Mouse (Mus musculus): ENCODE measurements at regions not wholly inside any gene's neighbourhood (a gene's known extent, or its start where the extent isn't known, plus 50 kb on each side); places are given as distances from the start of the nearest gene placed in this dataset.

DNA sequence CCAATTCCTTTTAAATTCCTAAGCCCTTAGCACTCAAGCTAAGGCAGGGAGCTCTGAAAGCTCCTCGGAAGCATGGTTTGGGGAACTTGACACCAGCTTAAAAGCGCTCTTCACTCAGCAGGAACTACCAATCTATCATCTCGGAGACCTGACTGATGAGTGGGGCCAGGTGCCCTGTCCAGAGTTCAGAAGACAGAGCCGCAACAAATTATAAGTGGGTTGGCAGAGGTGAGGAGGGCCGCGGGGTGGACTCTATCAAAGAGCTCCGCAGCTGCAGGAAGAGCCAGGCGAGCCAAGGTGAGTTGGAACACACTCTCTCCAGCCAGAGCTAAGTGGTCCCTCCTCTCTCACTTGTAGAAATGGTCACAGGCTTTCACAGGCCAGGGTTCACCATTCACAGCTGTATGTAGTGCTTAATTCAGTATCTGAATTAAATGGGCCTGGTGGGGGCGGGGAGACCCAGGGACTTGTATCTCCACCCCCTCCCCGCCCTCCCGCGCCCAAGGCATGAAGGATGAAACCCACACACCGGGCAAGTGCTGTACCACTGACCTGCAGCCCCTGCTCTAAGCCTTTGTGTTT is 180.8 kb downstream of the Stim2 start:
- intact Hi-C loops (cut with DNase I) = no loop called here
- DNase-seq (ENCODE audit: low spot score in 2 of 2) = no peak

DNA sequence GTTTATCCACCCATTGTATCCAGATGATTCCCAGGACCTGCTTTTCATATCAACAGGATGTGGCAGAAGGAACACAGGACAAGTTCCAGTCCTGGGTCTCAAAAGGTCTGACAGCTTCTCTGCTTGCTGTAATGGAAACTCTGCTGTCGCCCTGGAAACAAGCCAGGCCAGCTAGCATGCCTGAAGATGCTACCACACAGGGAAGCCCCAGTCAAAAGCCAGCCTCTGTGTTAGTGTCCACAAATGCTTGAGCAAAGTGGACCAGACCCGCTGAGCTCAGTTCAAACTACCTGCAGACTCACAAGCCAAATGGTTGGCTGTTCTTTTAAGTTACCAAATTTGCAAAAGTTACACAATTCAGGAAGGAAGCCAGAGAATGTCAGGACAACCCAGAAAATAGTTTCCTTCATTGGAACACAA is 181.9 kb downstream of the Stim2 start:
- intact Hi-C loops (cut with DNase I) = no loop called here
- no peak for DNase-seq (ENCODE audit: low spot score in 2 of 2)

DNA sequence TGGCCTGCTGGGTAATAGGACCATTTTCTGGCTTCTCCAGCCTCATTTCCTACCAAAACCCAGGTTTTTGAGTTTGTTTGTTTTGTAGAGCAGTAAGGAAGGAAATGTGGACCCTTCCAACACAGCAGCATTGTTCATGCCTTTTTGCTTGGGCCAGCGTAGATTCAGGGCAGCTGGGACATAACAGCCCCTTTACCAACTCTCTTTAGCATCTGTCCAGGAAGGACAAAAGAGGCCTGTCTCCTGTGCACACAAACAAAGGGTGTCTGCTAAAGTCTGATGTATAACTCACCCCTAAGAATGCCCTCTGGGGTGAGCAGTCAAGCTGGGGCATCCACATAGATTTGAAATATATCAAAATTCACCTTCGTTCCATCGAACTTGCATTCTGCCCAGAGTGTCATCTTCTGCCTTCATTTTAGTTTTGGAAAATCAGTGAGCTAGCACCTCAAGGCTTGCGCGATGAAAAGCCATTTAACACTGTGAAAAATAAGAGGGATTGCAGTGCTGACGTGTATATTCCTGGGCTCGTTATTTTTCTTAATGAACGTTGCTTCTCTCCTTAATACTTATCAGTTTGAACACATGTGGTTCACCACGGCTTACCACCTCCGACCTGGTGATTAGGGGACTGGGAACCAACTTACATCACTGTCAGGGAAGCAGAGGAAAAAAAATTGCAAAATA is 182.5 kb downstream of the Stim2 start:
- DNase-seq (ENCODE audit: low spot score in 2 of 2) = no peak
- intact Hi-C loops (cut with DNase I) = no loop called here

DNA sequence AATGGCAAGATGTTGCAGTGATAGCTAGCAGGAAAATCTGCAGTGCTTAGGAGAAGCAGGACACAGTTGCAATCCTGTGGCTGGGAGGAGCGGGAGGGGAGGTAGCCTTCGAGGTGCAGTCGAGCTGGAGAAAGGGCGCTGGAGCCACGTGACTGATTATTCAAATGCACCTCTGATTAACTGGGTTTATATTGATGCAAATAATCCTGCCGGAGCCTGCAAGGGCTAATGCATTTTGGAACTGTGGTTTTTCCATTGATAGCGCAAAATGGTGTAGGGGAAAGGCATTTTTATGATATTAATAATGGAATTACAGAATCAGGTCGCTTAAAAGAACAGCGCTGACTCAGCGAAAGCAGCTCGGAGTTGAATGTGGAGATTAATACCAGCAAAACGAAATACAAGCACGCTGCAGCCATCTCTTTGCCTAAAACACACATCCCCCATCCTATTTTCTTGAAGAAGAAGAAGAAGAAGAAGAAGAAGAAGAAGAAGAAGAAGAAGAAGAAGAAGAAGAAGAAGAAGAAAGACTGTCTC is 183.1 kb downstream of the Stim2 start:
- DNase-seq (ENCODE audit: low spot score in 2 of 2) = no peak
- intact Hi-C loops (cut with DNase I) = no loop called here

DNA sequence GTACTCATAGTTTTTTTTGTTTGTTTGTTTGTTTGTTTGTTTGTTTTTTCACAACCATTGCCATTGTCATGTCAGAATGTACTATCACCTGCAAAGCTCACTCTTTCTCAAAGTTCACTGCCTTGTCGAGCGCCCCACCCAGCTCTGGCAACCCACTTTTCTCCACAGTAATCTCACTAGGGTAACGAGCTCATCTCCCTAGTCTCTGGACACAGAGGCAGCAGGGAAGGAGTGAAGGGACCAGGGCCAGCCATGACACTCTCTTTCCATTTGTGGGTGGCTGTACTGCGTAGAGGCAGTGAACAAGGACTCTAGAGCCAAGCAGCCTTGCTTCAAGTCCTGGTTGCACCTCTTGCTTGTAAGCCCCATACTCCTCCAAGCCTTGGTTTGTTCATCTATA is 184.5 kb downstream of the Stim2 start:
- no peak for DNase-seq (ENCODE audit: low spot score in 2 of 2)
- intact Hi-C loops (cut with DNase I) = no loop called here

DNA sequence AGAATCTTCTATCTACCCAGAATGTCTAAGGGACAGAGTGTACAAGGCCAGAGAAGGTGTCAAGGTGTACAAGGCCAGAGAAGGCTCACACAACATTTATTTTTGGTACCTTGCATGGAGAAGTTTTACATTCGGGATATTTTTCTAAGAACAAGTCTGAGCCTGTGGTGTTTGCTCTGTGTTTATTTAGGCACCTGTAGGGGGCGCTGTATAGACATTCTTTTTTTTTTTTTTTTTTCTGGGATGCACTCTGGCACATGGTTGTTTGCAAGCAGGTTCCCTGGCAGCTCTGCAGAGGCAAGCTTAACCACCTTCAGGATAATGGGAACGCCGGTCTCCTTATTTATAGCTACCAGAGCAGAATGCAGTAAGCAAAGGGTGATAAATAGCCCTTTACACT is 187.4 kb downstream of the Stim2 start:
- no peak for DNase-seq (ENCODE audit: low spot score in 2 of 2)
- intact Hi-C loops (cut with DNase I) = no loop called here

DNA sequence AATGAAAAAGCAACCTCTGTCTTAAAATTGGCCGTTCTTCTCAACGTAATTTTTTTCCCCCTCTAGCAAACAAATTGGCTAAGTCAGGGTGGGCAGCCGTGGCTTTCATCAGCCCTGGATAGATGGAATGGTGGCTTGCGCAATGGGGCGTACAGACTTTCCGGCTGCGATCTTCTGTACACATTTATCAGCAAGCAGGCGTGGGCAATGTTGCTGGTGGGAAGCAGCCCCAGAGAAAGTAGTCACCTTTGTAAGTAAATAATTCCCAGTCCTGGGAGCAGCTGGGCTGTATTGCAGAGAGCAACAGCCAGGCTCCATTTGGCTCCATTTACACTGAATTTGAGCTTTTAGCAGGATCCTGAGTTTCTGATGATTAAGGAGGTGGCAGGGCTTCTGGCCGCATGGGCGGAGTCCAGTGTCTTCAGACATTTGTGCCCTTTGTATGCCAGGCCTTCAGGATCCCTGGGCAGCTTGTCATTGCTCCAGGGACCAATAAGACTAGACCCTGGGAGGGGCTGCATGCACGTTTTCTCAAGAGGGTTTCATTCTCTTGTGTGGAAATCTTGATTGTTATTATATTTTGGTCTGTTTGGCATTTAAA is 187.9 kb downstream of the Stim2 start:
- no peak for DNase-seq (ENCODE audit: low spot score in 2 of 2)

DNA sequence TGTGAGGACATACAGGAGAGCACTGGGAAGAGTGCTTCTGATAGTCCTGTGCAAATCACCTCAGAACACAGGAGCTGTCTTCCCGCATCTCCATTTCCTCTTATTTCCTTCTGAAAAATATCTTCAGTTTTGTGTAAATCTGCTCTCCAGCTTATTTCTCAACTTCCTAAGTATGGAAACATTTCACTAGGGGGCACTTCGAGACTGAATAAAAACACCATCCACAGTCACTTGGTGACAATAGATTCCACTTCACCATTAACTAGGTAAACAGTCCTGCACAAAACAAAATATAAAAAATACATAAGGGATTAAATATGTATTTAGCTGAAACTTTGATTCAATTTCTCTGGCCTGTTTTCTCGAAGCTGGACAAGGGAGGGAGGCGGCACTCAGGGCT is 193.4 kb downstream of the Stim2 start:
- intact Hi-C loops (cut with DNase I) = no loop called here
- peak; percentile 21 to 68 for DNase-seq (ENCODE audit: low spot score in 2 of 2)

More for the DNA sequence above, 187.9 kb downstream of the Stim2 start:
- intact Hi-C loops (cut with DNase I) = no loop called here

DNA sequence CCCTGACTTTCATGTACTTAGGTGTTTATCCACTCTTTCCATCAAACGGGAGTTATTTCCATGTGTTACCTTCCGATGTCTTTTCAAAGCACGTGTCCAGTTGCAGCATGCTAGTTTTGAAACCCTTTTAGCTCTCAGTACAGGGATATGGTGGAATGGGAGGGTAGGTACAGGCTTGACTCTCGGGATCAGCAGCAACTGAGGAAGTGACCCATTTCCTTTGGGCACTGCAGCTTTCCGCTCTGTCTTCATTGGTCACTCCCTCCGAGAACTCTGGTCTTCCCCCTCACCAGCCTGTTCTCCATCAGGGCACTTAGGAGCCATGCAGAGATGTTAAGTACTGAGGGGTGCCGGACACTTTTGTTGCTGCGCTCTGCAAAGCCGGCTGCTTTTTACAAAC is 196.5 kb downstream of the Stim2 start:
- DNase-seq (ENCODE audit: low spot score in 2 of 2) = no peak
- intact Hi-C loops (cut with DNase I) = no loop called here

DNA sequence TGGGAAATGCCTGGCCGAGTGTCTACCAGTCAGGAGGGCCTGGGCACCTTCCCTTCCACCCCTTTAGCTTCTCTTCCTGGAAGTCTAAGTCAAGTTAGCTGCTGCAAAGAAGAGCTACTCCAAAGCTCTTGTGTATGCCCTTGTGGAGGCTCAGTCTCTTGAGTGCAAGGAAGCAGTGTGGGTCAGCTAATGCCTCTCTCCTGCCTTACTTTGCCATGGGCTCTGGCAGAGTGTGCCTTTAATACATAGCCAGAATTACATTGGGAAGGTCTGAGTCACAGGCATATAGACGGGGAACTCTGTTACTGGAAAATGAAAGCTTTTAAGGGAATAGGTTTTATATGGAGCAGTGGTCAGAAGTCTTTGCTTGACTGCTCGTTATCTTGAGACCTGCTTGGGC is 201.7 kb downstream of the Stim2 start:
- intact Hi-C loops (cut with DNase I) = no loop called here

DNA sequence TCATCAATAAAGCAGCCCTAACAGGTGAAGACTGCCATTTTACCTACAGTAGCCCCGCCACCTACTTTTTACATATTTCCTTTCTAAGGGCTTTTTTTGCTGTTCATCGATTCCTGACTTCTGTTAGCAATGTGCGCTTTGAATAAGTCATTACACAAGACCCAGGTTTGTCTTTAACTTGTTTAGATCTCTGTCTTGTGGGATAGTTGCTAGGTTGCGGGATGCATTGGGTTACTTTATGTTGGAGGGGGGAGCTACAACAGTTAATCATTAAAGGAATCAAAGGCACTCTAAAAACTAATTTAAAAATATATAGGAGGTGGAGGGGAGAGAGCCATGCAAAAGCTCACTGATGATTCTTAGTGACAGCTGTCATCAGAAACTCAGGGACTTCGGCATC is 202.3 kb downstream of the Stim2 start:
- intact Hi-C loops (cut with DNase I) = no loop called here
- DNase-seq (ENCODE audit: low spot score in 2 of 2) = no peak

More for the DNA sequence above, 201.7 kb downstream of the Stim2 start:
- no peak for DNase-seq (ENCODE audit: low spot score in 2 of 2)

DNA sequence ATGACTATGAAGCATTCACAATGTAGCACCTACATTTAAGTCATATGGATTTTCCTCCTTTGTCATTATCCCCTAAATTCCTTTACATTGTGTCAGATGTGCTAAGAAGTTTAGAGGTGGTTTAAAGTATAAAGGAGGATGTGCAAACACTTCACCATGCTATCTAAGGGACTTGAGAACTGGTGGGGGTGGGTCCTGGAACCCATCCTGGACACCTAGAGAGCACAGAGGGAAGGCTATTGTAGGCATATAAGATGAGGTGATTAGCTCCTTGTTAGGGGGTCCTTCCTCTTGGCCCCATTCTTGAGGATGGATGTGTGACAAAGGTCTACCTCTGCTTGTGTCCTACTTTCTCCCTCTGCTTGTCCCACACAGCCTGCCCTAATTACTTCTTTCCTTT is 213.2 kb downstream of the Stim2 start:
- DNase-seq (ENCODE audit: low spot score in 2 of 2) = no peak
- intact Hi-C loops (cut with DNase I) = no loop called here

DNA sequence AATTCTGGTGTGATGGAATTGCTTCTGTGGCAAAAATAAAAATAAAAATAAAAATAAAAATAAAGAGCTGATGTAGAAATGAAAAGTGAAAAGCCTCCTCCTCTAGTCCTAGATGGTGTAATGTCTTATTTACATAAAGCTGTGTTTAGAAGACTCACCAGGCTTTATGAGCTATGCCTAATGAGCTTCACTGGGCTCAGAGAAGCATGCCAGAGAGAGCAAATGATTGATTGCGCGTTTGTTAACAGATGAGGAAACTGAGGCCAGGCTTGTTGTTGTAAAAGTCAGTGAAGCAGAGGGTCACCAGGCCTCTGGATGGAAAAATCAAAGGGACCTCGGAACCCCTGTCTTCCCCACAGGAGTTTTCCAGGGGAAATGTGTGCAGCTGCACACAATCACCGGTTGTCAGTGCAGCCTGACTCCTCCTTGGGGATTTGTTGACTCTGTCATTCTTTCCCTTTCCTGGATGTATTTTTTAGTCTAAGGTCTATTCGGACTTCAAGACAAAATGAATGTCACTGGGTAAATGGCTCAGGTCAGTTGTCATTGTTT is 213.8 kb downstream of the Stim2 start:
- intact Hi-C loops (cut with DNase I) = no loop called here
- no peak for DNase-seq (ENCODE audit: low spot score in 2 of 2)

DNA sequence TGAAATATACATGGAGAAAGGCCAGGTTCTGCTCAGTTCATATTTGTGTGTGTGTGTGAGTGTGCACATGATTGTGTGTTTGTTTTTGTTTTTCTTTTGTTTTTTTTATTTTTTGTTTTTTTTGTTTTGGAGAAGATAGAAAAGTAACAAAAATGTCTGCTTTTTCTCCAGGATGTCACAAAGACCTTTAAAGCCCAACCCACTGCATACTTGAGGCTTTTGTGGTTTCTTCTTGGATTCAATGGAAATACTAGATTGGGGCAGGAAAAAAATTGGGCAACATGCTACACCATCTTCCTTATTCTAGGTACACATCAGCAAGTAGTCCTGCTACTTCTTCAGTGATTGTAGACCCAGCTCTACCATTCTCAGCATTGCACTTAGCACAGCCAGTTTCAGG is 226.7 kb downstream of the Stim2 start:
- intact Hi-C loops (cut with DNase I) = no loop called here
- DNase-seq (ENCODE audit: low spot score in 2 of 2) = no peak

DNA sequence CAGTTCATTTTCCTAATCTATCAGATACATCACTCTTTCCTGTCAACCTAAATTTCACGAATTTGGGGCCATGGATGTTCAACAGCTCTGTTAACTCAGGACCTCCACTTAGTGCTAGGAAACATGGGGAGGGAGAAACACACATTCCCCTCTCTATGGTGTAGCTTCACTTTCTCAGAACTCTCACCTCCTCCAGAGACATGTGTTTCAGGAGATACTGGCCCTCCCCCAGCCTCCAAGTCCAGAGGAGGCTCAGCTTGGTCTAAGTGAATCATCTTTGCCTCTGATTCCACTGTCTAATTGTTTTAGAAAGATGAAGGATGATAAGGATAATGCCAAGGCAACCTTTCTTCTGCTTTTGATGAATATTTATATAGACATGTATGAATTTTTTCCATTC is 236.3 kb downstream of the Stim2 start:
- intact Hi-C loops (cut with DNase I) = loop anchor here (5.0 kb wide), 1 partner anchor 508 kb away; no protein-coding TSS in a partner anchor
- peak; percentile 30 to 90 for DNase-seq (ENCODE audit: low spot score in 2 of 2)

DNA sequence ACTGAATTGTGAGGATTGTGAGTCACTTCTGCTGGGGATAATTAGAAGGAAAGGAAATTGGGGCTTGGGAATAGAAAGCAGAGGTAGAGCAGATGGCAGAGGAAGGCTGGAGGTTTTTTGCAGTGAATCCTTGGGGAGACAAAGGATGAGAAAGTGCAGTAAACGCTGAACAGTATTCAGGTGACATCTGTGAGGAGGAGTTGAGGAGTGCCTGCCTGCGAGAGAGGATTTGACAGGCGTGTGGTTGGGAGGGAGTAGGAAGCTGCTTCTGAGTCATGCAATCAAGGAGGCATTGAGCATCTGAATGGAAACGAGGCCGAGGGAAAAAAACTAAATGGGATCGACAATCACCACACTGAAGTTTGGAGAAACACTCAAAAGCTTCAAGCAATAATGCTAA is 236.9 kb downstream of the Stim2 start:
- peak; percentile 69 to 96 for DNase-seq (ENCODE audit: low spot score in 2 of 2)
- intact Hi-C loops (cut with DNase I) = no loop called here

DNA sequence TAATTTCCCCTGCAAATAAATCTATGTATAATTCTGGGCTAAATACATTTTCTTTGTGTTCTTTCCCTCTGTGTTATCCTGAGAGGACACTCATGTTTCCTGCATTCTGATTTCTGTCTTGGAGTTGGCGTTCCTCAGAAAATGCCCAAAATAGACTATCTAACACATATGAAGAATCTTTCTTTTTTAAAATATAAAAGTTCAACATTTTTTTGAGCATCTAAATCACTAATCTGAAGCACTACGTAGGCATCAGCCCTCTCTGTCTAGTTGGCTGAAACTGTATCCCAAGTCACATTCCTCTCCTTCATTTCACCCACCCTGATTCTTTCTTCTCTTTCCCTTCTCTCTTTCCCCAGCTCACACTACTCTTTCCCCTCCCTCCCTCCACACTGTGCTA is 238.9 kb downstream of the Stim2 start:
- DNase-seq (ENCODE audit: low spot score in 2 of 2) = peak in 1 of 2 experiments; percentile 74
- intact Hi-C loops (cut with DNase I) = no loop called here

DNA sequence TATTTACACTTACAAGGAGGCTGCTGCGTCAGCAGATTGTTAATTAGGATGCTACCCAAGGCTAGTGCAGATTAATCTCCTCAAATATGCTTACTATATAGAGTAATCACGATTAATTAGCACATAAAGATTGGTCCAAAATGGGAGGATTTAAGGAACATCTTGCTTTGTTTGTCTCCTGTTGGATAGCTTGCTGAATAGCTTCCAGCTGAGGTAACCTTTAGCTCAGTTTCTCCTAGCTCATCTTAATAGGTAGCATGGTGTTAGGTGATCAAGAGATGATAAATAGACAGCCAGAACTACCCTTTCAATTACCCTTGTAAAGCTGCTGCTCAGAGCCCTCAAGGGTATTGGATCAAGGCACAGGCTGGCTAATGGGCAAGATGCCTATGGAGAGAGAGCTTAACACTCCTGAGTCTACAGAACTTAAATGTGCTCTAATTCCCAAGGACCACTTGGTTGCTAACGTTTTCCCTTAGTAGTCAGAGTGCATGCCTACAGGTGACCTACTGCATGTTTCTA is 240.4 kb downstream of the Stim2 start:
- DNase-seq (ENCODE audit: low spot score in 2 of 2) = no peak
- intact Hi-C loops (cut with DNase I) = no loop called here

DNA sequence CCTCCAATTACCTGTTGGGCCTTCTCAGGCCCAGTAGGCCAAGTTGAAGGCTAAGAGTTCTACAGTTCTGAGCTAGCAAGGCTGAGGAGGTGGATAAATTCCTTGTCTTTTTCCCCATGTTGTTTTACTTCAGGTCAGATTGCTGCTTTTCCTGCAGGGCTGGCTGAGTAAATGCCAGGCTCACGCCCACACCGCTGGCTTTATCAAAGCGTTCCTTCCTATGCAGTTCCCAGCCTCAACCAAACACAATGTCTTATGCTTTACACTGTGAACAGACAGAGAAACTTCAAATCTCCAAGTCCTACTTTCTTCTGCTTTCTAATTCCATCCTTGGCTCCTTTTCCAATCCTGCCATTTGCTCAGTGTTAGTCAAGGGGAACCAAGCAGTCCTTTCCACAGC is 241.3 kb downstream of the Stim2 start:
- intact Hi-C loops (cut with DNase I) = no loop called here
- DNase-seq (ENCODE audit: low spot score in 2 of 2) = peak; percentile 31 to 91

DNA sequence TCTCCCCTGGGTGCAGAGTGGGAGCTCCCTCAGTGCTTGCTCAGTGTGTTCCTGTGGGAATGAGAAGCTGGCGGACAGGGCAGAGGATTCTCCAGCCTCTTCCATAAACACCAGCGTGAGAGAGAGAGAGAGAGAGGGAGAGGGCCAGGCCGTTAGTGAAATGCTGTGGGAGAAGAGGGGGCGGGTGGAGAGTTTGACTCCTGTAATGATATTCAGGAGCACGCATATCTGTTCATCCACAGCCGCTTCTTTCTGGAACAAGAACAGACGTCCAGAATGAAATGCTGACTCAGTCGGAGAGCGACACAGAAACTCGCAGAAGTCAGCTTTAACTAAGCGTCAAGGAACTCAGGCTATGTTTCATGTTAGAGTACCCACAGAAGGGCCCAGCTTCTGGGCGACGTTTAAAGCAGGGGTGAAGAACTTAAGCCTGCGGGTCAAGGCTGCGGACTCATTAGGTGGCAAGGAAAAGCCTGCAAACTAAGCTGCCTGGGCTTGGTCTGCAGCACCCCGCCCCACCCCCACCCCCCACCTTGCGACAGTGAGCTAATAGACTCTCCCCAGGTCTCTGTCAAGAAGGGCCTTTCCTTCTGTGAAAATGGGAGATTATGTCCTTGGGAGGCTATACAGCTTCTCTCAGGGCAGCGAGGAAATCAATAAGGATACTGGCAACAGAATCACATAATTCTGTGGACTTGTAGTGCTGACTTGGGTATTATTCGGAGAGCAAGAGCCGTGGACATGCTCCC is 243.0 kb downstream of the Stim2 start:
- peak; percentile 35 to 89 for DNase-seq (ENCODE audit: low spot score in 2 of 2)
- intact Hi-C loops (cut with DNase I) = loop anchor here (1.0 to 2.0 kb wide), 2 partner anchors 37 to 1175 kb away; no protein-coding TSS in a partner anchor

All from left cerebral cortex, postnatal 25 days (tissue).